Mouse (Mus musculus): ENCODE results near the gene Cnp. TPM values are rescaled to one million over a fixed set of nuclear protein-coding genes. Genes with fewer than 3 reads are reported as not detected.

Gene Cnp
- polyA plus RNA-seq, 1 experiment: 97.4 TPM

- Histone ChIP-seq H3K36me3 (ENCODE audit: control insufficient read depth, insufficient read depth, low read length) (no peaks in the 10 kb centered on the region), H3K27ac (ENCODE audit: insufficient read depth, low read length) (no peak overlapping the region), H3K4me1 (ENCODE audit: control insufficient read depth, insufficient read depth, insufficient read length) (peaks cover 10% of the 10 kb centered on the region), H3K4me3 (ENCODE audit: extremely low read depth, insufficient read depth, insufficient read length) (no peak overlapping the region), H3K27me3 (ENCODE audit: control insufficient read depth, insufficient read depth, low read length) (no peaks in the 10 kb centered on the region)
- no peak for TF ChIP-seq CTCF (IDR thresholded peaks at IDR 0.05; ENCODE audit: extremely low read depth, insufficient read depth, insufficient read length, insufficient replicate concordance)
- TF ChIP-seq POLR2A (IDR thresholded peaks at IDR 0.05; ENCODE audit: low read depth, low read length): no peak
- 90% methylated on average over 4 of the region's 4 CpGs for WGBS
- DNase-seq (ENCODE audit: low read depth in 1 of 2, low spot score in 2 of 2): no peak
Measured at GRCm38 (mm10) chr11:100617480-100617879, 42.8 kb downstream of the Cnp start.

- Histone ChIP-seq H3K4me1 (ENCODE audit: control insufficient read depth, insufficient read depth, insufficient read length) (peaks cover 12% of the 10 kb centered on the region), H3K36me3 (ENCODE audit: control insufficient read depth, insufficient read depth, low read length) (no peaks in the 10 kb centered on the region), H3K27me3 (ENCODE audit: control insufficient read depth, insufficient read depth, low read length) (no peaks in the 10 kb centered on the region), H3K4me3 (ENCODE audit: extremely low read depth, insufficient read depth, insufficient read length) (peak within 1 kb of the TSS; percentile 91), H3K27ac (ENCODE audit: insufficient read depth, low read length) (peak within 1 kb of the TSS; percentile 91)
- WGBS: under 1% methylated on average over 35 of the region's 36 CpGs
- DNase-seq (ENCODE audit: low read depth in 1 of 2, low spot score in 2 of 2): peak; percentile 54 to 73
- TF ChIP-seq POLR2A (IDR thresholded peaks at IDR 0.05; ENCODE audit: low read depth, low read length) (no peak), CTCF (IDR thresholded peaks at IDR 0.05; ENCODE audit: extremely low read depth, insufficient read depth, insufficient read length, insufficient replicate concordance) (no peak)
Measured at GRCm38 (mm10) chr11:100618761-100619484, 44.2 kb downstream of the Cnp start, which contains the start of gene Nkiras2. Nkiras2 (plus strand) TSS chr11:100619244.

- under 1% methylated on average over 40 of the region's 40 CpGs for whole genome bisulfite sequencing
- no peak for TF ChIP-seq CTCF (IDR thresholded peaks at IDR 0.05; ENCODE audit: extremely low read depth, insufficient read depth, insufficient read length, insufficient replicate concordance)
- TF ChIP-seq POLR2A (IDR thresholded peaks at IDR 0.05; ENCODE audit: low read depth, low read length): peak; percentile 80
- Histone ChIP-seq H3K36me3 (ENCODE audit: control insufficient read depth, insufficient read depth, low read length) (no peaks in the 10 kb centered on the region), H3K27ac (ENCODE audit: insufficient read depth, low read length) (peak overlapping the region; percentile 91), H3K4me3 (ENCODE audit: extremely low read depth, insufficient read depth, insufficient read length) (peak overlapping the region; percentile 91), H3K27me3 (ENCODE audit: control insufficient read depth, insufficient read depth, low read length) (no peaks in the 10 kb centered on the region), H3K4me1 (ENCODE audit: control insufficient read depth, insufficient read depth, insufficient read length) (peaks cover 13% of the 10 kb centered on the region)
- peak; percentile 80 to 90 for DNase-seq (ENCODE audit: low read depth in 1 of 2, low spot score in 2 of 2)
Measured at GRCm38 (mm10) chr11:100619485-100619975, 44.8 kb downstream of the Cnp start.

- peak within 1 kb of the TSS; percentile 91 for H3K4me3 ChIP-seq (ENCODE audit: extremely low read depth, insufficient read depth, insufficient read length)
- peaks cover 2% of the 10 kb centered on the region; the same call in 1 of the 2 replicates for H3K36me3 ChIP-seq (ENCODE audit: control insufficient read depth, insufficient read depth, low read length)
- WGBS: 8% methylated on average over 11 of the region's 11 CpGs
- H3K4me1 ChIP-seq (ENCODE audit: control insufficient read depth, insufficient read depth, insufficient read length): peaks cover 13% of the 10 kb centered on the region
- no peak for TF ChIP-seq POLR2A (IDR thresholded peaks at IDR 0.05; ENCODE audit: low read depth, low read length)
- no peak for TF ChIP-seq CTCF (IDR thresholded peaks at IDR 0.05; ENCODE audit: extremely low read depth, insufficient read depth, insufficient read length, insufficient replicate concordance)
- peak within 1 kb of the TSS; percentile 91 for H3K27ac ChIP-seq (ENCODE audit: insufficient read depth, low read length)
- H3K27me3 ChIP-seq (ENCODE audit: control insufficient read depth, insufficient read depth, low read length): no peaks in the 10 kb centered on the region
- peak in 1 of 2 experiments; percentile 35 for DNase-seq (ENCODE audit: low read depth in 1 of 2, low spot score in 2 of 2)
Measured at GRCm38 (mm10) chr11:100619982-100620381, 45.3 kb downstream of the Cnp start, which contains the start of gene Dnajc7. Dnajc7 (minus strand) TSS chr11:100620168.

- under 1% methylated on average over 24 of the region's 24 CpGs for WGBS
- peak overlapping the region; percentile 89 for H3K27ac ChIP-seq (ENCODE audit: insufficient read depth, low read length)
- peak; percentile 83 to 93 for DNase-seq (ENCODE audit: low read depth in 1 of 2, low spot score in 2 of 2)
- peak overlapping the region; percentile 94 for H3K4me3 ChIP-seq (ENCODE audit: extremely low read depth, insufficient read depth, insufficient read length)
- peaks cover 8% of the 10 kb centered on the region for H3K36me3 ChIP-seq (ENCODE audit: control insufficient read depth, insufficient read depth, low read length)
- no peaks in the 10 kb centered on the region for H3K27me3 ChIP-seq (ENCODE audit: control insufficient read depth, insufficient read depth, low read length)
- H3K4me1 ChIP-seq (ENCODE audit: control insufficient read depth, insufficient read depth, insufficient read length): peaks cover 26% of the 10 kb centered on the region; the same call in 1 of the 2 replicates
- TF ChIP-seq CTCF (IDR thresholded peaks at IDR 0.05; ENCODE audit: extremely low read depth, insufficient read depth, insufficient read length, insufficient replicate concordance): peak; percentile 96
- TF ChIP-seq POLR2A (IDR thresholded peaks at IDR 0.05; ENCODE audit: low read depth, low read length): peak; percentile 64
Measured at GRCm38 (mm10) chr11:100622714-100623113, 48.0 kb downstream of the Cnp start.

- Histone ChIP-seq H3K27me3 (ENCODE audit: control insufficient read depth, insufficient read depth, low read length) (no peaks in the 10 kb centered on the region), H3K36me3 (ENCODE audit: control insufficient read depth, insufficient read depth, low read length) (peaks cover 8% of the 10 kb centered on the region), H3K27ac (ENCODE audit: insufficient read depth, low read length) (peak overlapping the region; percentile 34), H3K4me1 (ENCODE audit: control insufficient read depth, insufficient read depth, insufficient read length) (peaks cover 31% of the 10 kb centered on the region; the same call in 1 of the 2 replicates), H3K4me3 (ENCODE audit: extremely low read depth, insufficient read depth, insufficient read length) (peak overlapping the region; percentile 2; the same call in 1 of the 2 replicates)
- TF ChIP-seq POLR2A (IDR thresholded peaks at IDR 0.05; ENCODE audit: low read depth, low read length): no peak
- WGBS: 60% methylated on average over 5 of the region's 5 CpGs
- no peak for DNase-seq (ENCODE audit: low read depth in 1 of 2, low spot score in 2 of 2)
Measured at GRCm38 (mm10) chr11:100623867-100624266, 49.2 kb downstream of the Cnp start.

All from spleen, adult 2 months (tissue).